Mouse (Mus musculus) bone marrow macrophage, adult 2 months (primary cell): Measurements from ENCODE around the gene Klrb1b. TPM values are rescaled to one million over a fixed set of nuclear protein-coding genes. Genes with fewer than 3 reads are reported as not detected.
A peak's percentile ranks its signal among the peaks of the same experiment; 100 is the strongest.

Experiments
- H3K27ac ChIP-seq: 2 replicates; pipeline ENCODE4 v1.5.1; 2012; ENCODE audit warnings: low read depth, low read length; ENCODE audit not compliant: insufficient read depth
- H3K4me1 ChIP-seq: 2 replicates; pipeline ENCODE4 v1.6.1; 2012; ENCODE audit warnings: low read length; ENCODE audit not compliant: control insufficient read depth, insufficient read depth
- H3K4me3 ChIP-seq: 2 replicates; pipeline ENCODE4 v1.5.1; 2012; ENCODE audit warnings: mild to moderate bottlenecking, low read length, moderate library complexity; ENCODE audit not compliant: insufficient read depth
- CTCF ChIP-seq: IDR thresholded peaks from 2 replicates; pipeline ENCODE4 v1.5.1; 2012; ENCODE audit warnings: low read depth, mild to moderate bottlenecking, low read length, moderate library complexity
- POLR2A ChIP-seq: IDR thresholded peaks from 2 replicates; pipeline ENCODE4 v1.6.1; 2012; ENCODE audit warnings: mild to moderate bottlenecking, low read depth, low read length, borderline replicate concordance
- polyA plus RNA-seq: library from polyadenylated mRNA; stranded (reverse); fragments of >200 nt; gene quantifications from 2 replicates; pipeline ENCODE4 v1.2.4, GENCODE M21; 2012; ENCODE audit not compliant: missing spikeins, insufficient read depth, insufficient read length

Klrb1b gene
- not detected in 2 replicates for polyA plus RNA-seq

- Histone ChIP-seq H3K4me3 (no peak within 1 kb of the TSS), H3K27ac (no peak within 1 kb of the TSS), H3K4me1 (peaks cover 5% of the 10 kb centered on the region)
- TF ChIP-seq POLR2A (no peak), CTCF (no peak)
Measured at GRCm38 (mm10) chr6:128826132-128826531, at the start of gene Klrb1b, which contains the start of gene Gm44511. TSS of gene Klrb1b (minus strand) at chr6:128826331. TSS of gene Gm44511 (minus strand) at chr6:128826315.

- Histone ChIP-seq H3K27ac (no peak overlapping the region), H3K4me3 (no peak overlapping the region), H3K4me1 (no peaks in the 10 kb centered on the region)
- TF ChIP-seq CTCF, result no peak
- no peak for TF ChIP-seq POLR2A
Measured at GRCm38 (mm10) chr6:128871910-128872610, 45.9 kb upstream of the Klrb1b start.

GRCm38 (mm10) chr6:128868861-128869260 lies 42.7 kb upstream of the Klrb1b start:
- no peak for TF ChIP-seq CTCF
- no peak for TF ChIP-seq POLR2A
- H3K4me1 ChIP-seq, result no peaks in the 10 kb centered on the region
- H3K27ac ChIP-seq, result no peak overlapping the region
- no peak overlapping the region for H3K4me3 ChIP-seq

GRCm38 (mm10) chr6:128857976-128858375 lies 31.8 kb upstream of the Klrb1b start:
- Histone ChIP-seq H3K4me3 (no peak overlapping the region), H3K27ac (no peak overlapping the region), H3K4me1 (peaks cover 11% of the 10 kb centered on the region)
- TF ChIP-seq POLR2A (no peak), CTCF (no peak)

GRCm38 (mm10) chr6:128856250-128856649 lies 30.1 kb upstream of the Klrb1b start:
- H3K27ac ChIP-seq, result peak overlapping the region; percentile 61
- TF ChIP-seq CTCF (no peak), POLR2A (no peak)

GRCm38 (mm10) chr6:128855477-128855876 lies 29.3 kb upstream of the Klrb1b start:
- Histone ChIP-seq H3K4me3 (no peak overlapping the region), H3K27ac (no peak overlapping the region), H3K4me1 (peaks cover 34% of the 10 kb centered on the region)
- no peak for TF ChIP-seq POLR2A
- TF ChIP-seq CTCF, result no peak

More at GRCm38 (mm10) chr6:128856250-128856649, 30.1 kb upstream of the Klrb1b start:
- Histone ChIP-seq H3K4me1 (peaks cover 29% of the 10 kb centered on the region), H3K4me3 (no peak overlapping the region)

GRCm38 (mm10) chr6:128854895-128855294 lies 28.8 kb upstream of the Klrb1b start:
- TF ChIP-seq POLR2A (no peak), CTCF (no peak)
- Histone ChIP-seq H3K4me3 (no peak overlapping the region), H3K27ac (no peak overlapping the region), H3K4me1 (peaks cover 39% of the 10 kb centered on the region)

- no peak overlapping the region for H3K27ac ChIP-seq
- peaks cover 45% of the 10 kb centered on the region for H3K4me1 ChIP-seq
- TF ChIP-seq POLR2A (no peak), CTCF (peak; percentile 44)
- H3K4me3 ChIP-seq, result no peak overlapping the region
Measured at GRCm38 (mm10) chr6:128854024-128854820, 28.1 kb upstream of the Klrb1b start.

- TF ChIP-seq CTCF, result no peak
- TF ChIP-seq POLR2A, result no peak
- peaks cover 52% of the 10 kb centered on the region for H3K4me1 ChIP-seq
- H3K27ac ChIP-seq, result no peak overlapping the region
- H3K4me3 ChIP-seq, result no peak overlapping the region
Measured at GRCm38 (mm10) chr6:128852766-128853165, 26.6 kb upstream of the Klrb1b start.

GRCm38 (mm10) chr6:128851151-128851550 lies 25.0 kb upstream of the Klrb1b start:
- TF ChIP-seq POLR2A (no peak), CTCF (no peak)
- Histone ChIP-seq H3K4me3 (no peak overlapping the region), H3K27ac (peak overlapping the region; percentile 87), H3K4me1 (peaks cover 53% of the 10 kb centered on the region)
